Mouse (Mus musculus) kidney, embryonic 16.5 days (tissue): ENCODE measurements around the gene Suclg2. TPM values are rescaled to one million over a fixed set of nuclear protein-coding genes. Genes with fewer than 3 reads are reported as not detected.
A peak's percentile ranks its signal among the peaks of the same experiment; 100 is the strongest.

Experiments used
- ATAC-seq: fragments of 200-750 bp; cut with Nextera tagmentation; 2 replicates; pipeline ENCODE4 v1.8.0; 2017; ENCODE audit warnings: moderate TSS enrichment; ENCODE audit not compliant: low FRiP score, low TSS enrichment
- H3K27ac ChIP-seq: fragments of 300-500 bp; sonication (generic); 2 replicates; pipeline ENCODE4 v1.5.1; 2014; ENCODE audit warnings: low read length
- H3K27me3 ChIP-seq: fragments of 300-500 bp; sonication (generic); 2 replicates; pipeline ENCODE4 v1.6.1; 2014; ENCODE audit warnings: low read length, control low read depth, mixed read lengths; ENCODE audit not compliant: insufficient read depth
- H3K36me3 ChIP-seq: fragments of 300-500 bp; sonication (generic); 2 replicates; pipeline ENCODE4 v1.6.1; 2014; ENCODE audit warnings: low read length, control low read depth, mixed read lengths; ENCODE audit not compliant: insufficient read depth
- H3K4me1 ChIP-seq: fragments of 300-500 bp; sonication (generic); 2 replicates; pipeline ENCODE4 v1.6.1; 2014; ENCODE audit warnings: low read length, control low read depth, mixed read lengths; ENCODE audit not compliant: insufficient read depth
- H3K4me2 ChIP-seq: fragments of 300-500 bp; sonication (generic); replicated peaks from 2 replicates; pipeline ENCODE4 v1.6.1; 2014; ENCODE audit warnings: low read depth, low read length
- H3K4me3 ChIP-seq: fragments of 300-500 bp; sonication (generic); 2 replicates; pipeline ENCODE4 v1.5.1; 2014; ENCODE audit warnings: mild to moderate bottlenecking, low read length
- H3K9ac ChIP-seq: fragments of 300-500 bp; sonication (generic); replicated peaks from 2 replicates; pipeline ENCODE4 v1.6.1; 2014; ENCODE audit warnings: low read length
- H3K9me3 ChIP-seq: fragments of 300-500 bp; sonication (generic); 2 replicates; pipeline ENCODE4 v1.6.1; 2016; ENCODE audit warnings: low read length, control low read depth
- WGBS: fragments of 180-500 bp; shearing (Covaris S2); extraction: QIAGEN DNeasy Blood & Tissue Kit; methylation state at CpG from one replicate; pipeline ENCODE4 v1.1.7; 2014; 5-methylcytosine and 5-hydroxymethylcytosine counted together
- polyA plus RNA-seq: library from polyadenylated mRNA; unstranded; fragments of >200 nt; fragmentation: Nextera tagmentation; extraction: Ambion mirVana; gene quantifications from 2 replicates; pipeline ENCODE4 v1.2.1, GENCODE M21; 2015

The Suclg2 gene
- polyA plus RNA-seq, 1 experiment from 2014 or later, result 128 TPM

GRCm38 (mm10) chr6:95651391-95651876 is 67.2 kb downstream of the Suclg2 start:
- no peak for ATAC-seq
- Histone ChIP-seq H3K4me1 (peaks cover 18% of the 10 kb centered on the region), H3K4me2 (no peak overlapping the region), H3K4me3 (no peak overlapping the region), H3K27me3 (no peaks in the 10 kb centered on the region), H3K36me3 (peaks cover 17% of the 10 kb centered on the region), H3K27ac (no peak overlapping the region), H3K9ac (no peak overlapping the region), H3K9me3 (no peaks in the 10 kb centered on the region)
- 30% methylated on average over 6 of the region's 6 CpGs for WGBS

GRCm38 (mm10) chr6:95650082-95650722 is 68.4 kb downstream of the Suclg2 start:
- no peak overlapping the region for H3K4me3 ChIP-seq
- peaks cover 18% of the 10 kb centered on the region for H3K4me1 ChIP-seq
- H3K4me2 ChIP-seq, result no peak overlapping the region
- H3K9ac ChIP-seq, result no peak overlapping the region
- 0 out of 2 replicates have a peak overlapping the region, but pooled peaks have one; percentile 34 for H3K27ac ChIP-seq
- H3K36me3 ChIP-seq, result peaks cover 17% of the 10 kb centered on the region
- WGBS, result 27% methylated on average over 13 of the region's 13 CpGs
- H3K9me3 ChIP-seq, result no peaks in the 10 kb centered on the region
- H3K27me3 ChIP-seq, result no peaks in the 10 kb centered on the region
- peak; percentile 23; the same call in 1 of the 2 replicates for ATAC-seq

- no peak overlapping the region for H3K9ac ChIP-seq
- 80% methylated on average over 10 of the region's 10 CpGs for WGBS
- ATAC-seq, result no peak
These were observed 69.4 kb downstream of the Suclg2 start for GRCm38 (mm10) chr6:95649123-95649663.

GRCm38 (mm10) chr6:95637416-95637815 is 81.2 kb downstream of the Suclg2 start:
- H3K9me3 ChIP-seq, result no peaks in the 10 kb centered on the region
- ATAC-seq, result no peak

More at GRCm38 (mm10) chr6:95649123-95649663, 69.4 kb downstream of the Suclg2 start:
- peaks cover 18% of the 10 kb centered on the region for H3K4me1 ChIP-seq
- no peak overlapping the region for H3K4me3 ChIP-seq
- H3K27ac ChIP-seq, result no peak overlapping the region
- H3K36me3 ChIP-seq, result peaks cover 12% of the 10 kb centered on the region; the same call in 1 of the 2 replicates
- H3K4me2 ChIP-seq, result no peak overlapping the region
- no peaks in the 10 kb centered on the region for H3K27me3 ChIP-seq
- no peaks in the 10 kb centered on the region for H3K9me3 ChIP-seq

GRCm38 (mm10) chr6:95635411-95635810 is 83.2 kb downstream of the Suclg2 start:
- Histone ChIP-seq H3K4me3 (no peak overlapping the region), H3K27ac (0 out of 2 replicates have a peak overlapping the region, but pooled peaks have one; percentile 7), H3K9ac (no peak overlapping the region), H3K4me2 (no peak overlapping the region), H3K27me3 (no peaks in the 10 kb centered on the region), H3K9me3 (no peaks in the 10 kb centered on the region), H3K36me3 (no peaks in the 10 kb centered on the region), H3K4me1 (no peaks in the 10 kb centered on the region)
- 36% methylated on average over 2 of the region's 2 CpGs for WGBS
- ATAC-seq, result no peak

More at GRCm38 (mm10) chr6:95637416-95637815, 81.2 kb downstream of the Suclg2 start:
- WGBS, result 84% methylated on average over 2 of the region's 2 CpGs
- no peak overlapping the region for H3K4me2 ChIP-seq
- no peak overlapping the region for H3K4me3 ChIP-seq
- H3K4me1 ChIP-seq, result no peaks in the 10 kb centered on the region
- no peak overlapping the region for H3K9ac ChIP-seq
- no peak overlapping the region for H3K27ac ChIP-seq
- H3K36me3 ChIP-seq, result no peaks in the 10 kb centered on the region
- no peaks in the 10 kb centered on the region for H3K27me3 ChIP-seq

- H3K4me1 ChIP-seq, result no peaks in the 10 kb centered on the region
- H3K9ac ChIP-seq, result no peak overlapping the region
- H3K27ac ChIP-seq, result no peak overlapping the region
- no peaks in the 10 kb centered on the region for H3K36me3 ChIP-seq
- ATAC-seq, result no peak
- WGBS, result 88% methylated on average over 7 of the region's 7 CpGs
- no peaks in the 10 kb centered on the region for H3K27me3 ChIP-seq
- H3K4me2 ChIP-seq, result no peak overlapping the region
- H3K4me3 ChIP-seq, result no peak overlapping the region
- H3K9me3 ChIP-seq, result no peaks in the 10 kb centered on the region
These were observed 89.5 kb downstream of the Suclg2 start for GRCm38 (mm10) chr6:95629071-95629470.

GRCm38 (mm10) chr6:95621821-95622220 is 96.8 kb downstream of the Suclg2 start:
- no peak overlapping the region for H3K9ac ChIP-seq
- H3K4me1 ChIP-seq, result no peaks in the 10 kb centered on the region
- ATAC-seq, result no peak
- no peak overlapping the region for H3K4me3 ChIP-seq
- H3K36me3 ChIP-seq, result no peaks in the 10 kb centered on the region
- no peaks in the 10 kb centered on the region for H3K9me3 ChIP-seq
- no peaks in the 10 kb centered on the region for H3K27me3 ChIP-seq
- WGBS, result 87% methylated on average over 2 of the region's 2 CpGs
- H3K27ac ChIP-seq, result no peak overlapping the region
- no peak overlapping the region for H3K4me2 ChIP-seq

GRCm38 (mm10) chr6:95620804-95621203 is 97.8 kb downstream of the Suclg2 start:
- Histone ChIP-seq H3K9me3 (no peaks in the 10 kb centered on the region), H3K27me3 (no peaks in the 10 kb centered on the region), H3K4me2 (no peak overlapping the region), H3K4me3 (no peak overlapping the region), H3K36me3 (no peaks in the 10 kb centered on the region), H3K27ac (no peak overlapping the region), H3K9ac (no peak overlapping the region), H3K4me1 (no peaks in the 10 kb centered on the region)
- no peak for ATAC-seq
- 92% methylated on average over 4 of the region's 4 CpGs for WGBS

- Histone ChIP-seq H3K27me3 (no peaks in the 10 kb centered on the region), H3K9me3 (no peaks in the 10 kb centered on the region), H3K9ac (no peak overlapping the region), H3K36me3 (no peaks in the 10 kb centered on the region), H3K4me2 (no peak overlapping the region), H3K4me3 (no peak overlapping the region), H3K27ac (no peak overlapping the region), H3K4me1 (no peaks in the 10 kb centered on the region)
- ATAC-seq, result no peak
These were observed 98.8 kb downstream of the Suclg2 start for GRCm38 (mm10) chr6:95619817-95620216.

- 89% methylated on average over 4 of the region's 4 CpGs for WGBS
- Histone ChIP-seq H3K9me3 (no peaks in the 10 kb centered on the region), H3K9ac (no peak overlapping the region)
These were observed 100.2 kb downstream of the Suclg2 start for GRCm38 (mm10) chr6:95618434-95618833.

More at GRCm38 (mm10) chr6:95618434-95618833, 100.2 kb downstream of the Suclg2 start:
- H3K4me2 ChIP-seq, result no peak overlapping the region
- H3K4me1 ChIP-seq, result no peaks in the 10 kb centered on the region
- no peak overlapping the region for H3K27ac ChIP-seq
- no peak for ATAC-seq
- no peak overlapping the region for H3K4me3 ChIP-seq
- H3K27me3 ChIP-seq, result no peaks in the 10 kb centered on the region
- no peaks in the 10 kb centered on the region for H3K36me3 ChIP-seq
